Mouse (Mus musculus) lung, embryonic 16.5 days (tissue): ENCODE measurements at regions not wholly inside any gene's neighbourhood (a gene's known extent, or its start where the extent isn't known, plus 50 kb on each side); places are given as distances from the start of the nearest gene placed in this dataset.

Experiments used
- ATAC-seq: fragments of 200-750 bp; cut with Nextera tagmentation; 2 replicates; pipeline ENCODE4 v1.8.0; 2017; ENCODE audit warnings: low read depth, mild to moderate bottlenecking, moderate library complexity
- H3K27ac ChIP-seq: fragments of 300-500 bp; sonication (generic); 2 replicates; pipeline ENCODE4 v1.5.1; 2014; ENCODE audit warnings: mild to moderate bottlenecking, control low read depth, low read length
- H3K27me3 ChIP-seq: fragments of 300-500 bp; sonication (generic); 2 replicates; pipeline ENCODE4 v1.6.1; 2014; ENCODE audit warnings: low read depth, low read length, mixed read lengths; ENCODE audit not compliant: control insufficient read depth, insufficient read depth
- H3K36me3 ChIP-seq: fragments of 300-500 bp; sonication (generic); 2 replicates; pipeline ENCODE4 v1.6.1; 2014; ENCODE audit warnings: low read length; ENCODE audit not compliant: control insufficient read depth, insufficient read depth
- H3K4me1 ChIP-seq: fragments of 300-500 bp; sonication (generic); replicated peaks from 2 replicates; pipeline ENCODE4 v1.6.1; 2014; ENCODE audit warnings: low read length, mixed read lengths; ENCODE audit not compliant: control insufficient read depth, insufficient read depth
- H3K4me2 ChIP-seq: fragments of 300-500 bp; sonication (generic); 2 replicates; pipeline ENCODE4 v1.6.1; 2014; ENCODE audit warnings: low read depth, low read length, control low read depth
- H3K4me3 ChIP-seq: fragments of 300-500 bp; sonication (generic); 2 replicates; pipeline ENCODE4 v1.5.1; 2014; ENCODE audit warnings: mild to moderate bottlenecking, low read length, control low read depth
- H3K9ac ChIP-seq: fragments of 300-500 bp; sonication (generic); 2 replicates; pipeline ENCODE4 v1.6.1; 2014; ENCODE audit warnings: low read length, control low read depth
- H3K9me3 ChIP-seq: fragments of 300-500 bp; sonication (generic); 2 replicates; pipeline ENCODE4 v1.6.1; 2016; ENCODE audit warnings: low read length; ENCODE audit not compliant: control insufficient read depth
- WGBS: fragments of 180-500 bp; shearing (Covaris S2); extraction: QIAGEN DNeasy Blood & Tissue Kit; methylation state at CpG from one replicate; pipeline ENCODE4 v1.1.7; 2014; 5-methylcytosine and 5-hydroxymethylcytosine counted together

GRCm38 (mm10) chr19:30393791-30394190, 155.7 kb downstream of the Dkk1 start:
- Histone ChIP-seq H3K9me3 (no peaks in the 10 kb centered on the region), H3K27ac (no peak overlapping the region), H3K4me2 (no peak overlapping the region), H3K4me1 (no peaks in the 10 kb centered on the region; the same call in 1 of the 2 replicates), H3K4me3 (no peak overlapping the region), H3K27me3 (no peaks in the 10 kb centered on the region), H3K36me3 (no peaks in the 10 kb centered on the region), H3K9ac (no peak overlapping the region)
- ATAC-seq, result no peak
- 34% methylated on average over 5 of the region's 5 CpGs for WGBS

DNA sequence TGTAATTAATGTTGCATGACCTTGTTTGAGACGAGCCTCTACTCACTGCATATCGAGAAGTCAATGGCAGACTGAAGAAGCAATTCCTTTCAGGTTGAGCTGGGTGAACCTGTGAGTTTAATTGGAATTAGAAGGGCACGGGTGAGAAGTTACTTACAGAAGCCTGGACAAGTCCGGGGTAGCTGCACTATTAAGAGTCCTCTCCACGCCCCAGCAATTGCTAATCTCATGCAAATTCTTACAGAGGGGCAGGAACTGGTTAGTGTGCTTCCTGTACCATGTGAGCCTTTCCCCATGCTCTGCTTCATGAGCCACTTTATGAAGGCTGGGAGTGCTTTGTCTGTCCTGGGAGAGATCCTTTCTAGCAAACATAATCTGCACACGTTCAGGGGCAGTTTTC, 142.5 kb downstream of the Dkk1 start:
- H3K27me3 ChIP-seq, result no peaks in the 10 kb centered on the region
- no peaks in the 10 kb centered on the region for H3K9me3 ChIP-seq
- no peak overlapping the region for H3K27ac ChIP-seq
- no peaks in the 10 kb centered on the region for H3K4me1 ChIP-seq
- no peak overlapping the region for H3K4me2 ChIP-seq
- no peak for ATAC-seq
- no peaks in the 10 kb centered on the region for H3K36me3 ChIP-seq
- no peak overlapping the region for H3K4me3 ChIP-seq
- WGBS, result 76% methylated on average over 6 of the region's 6 CpGs
- H3K9ac ChIP-seq, result no peak overlapping the region

- 15% methylated on average over 10 of the region's 10 CpGs for whole genome bisulfite sequencing
- Histone ChIP-seq H3K27ac (no peak overlapping the region), H3K4me3 (no peak overlapping the region), H3K27me3 (no peaks in the 10 kb centered on the region), H3K4me2 (peak overlapping the region; percentile 27; the same call in 1 of the 2 replicates), H3K9me3 (no peaks in the 10 kb centered on the region), H3K9ac (no peak overlapping the region), H3K36me3 (no peaks in the 10 kb centered on the region), H3K4me1 (no peaks in the 10 kb centered on the region)
- ATAC-seq, result no peak
These were observed 129.7 kb downstream of the Dkk1 start for GRCm38 (mm10) chr19:30419556-30420280.

GRCm38 (mm10) chr19:30425627-30426026, 123.8 kb downstream of the Dkk1 start:
- no peak overlapping the region for H3K4me3 ChIP-seq
- no peaks in the 10 kb centered on the region for H3K27me3 ChIP-seq
- no peak for ATAC-seq
- no peak overlapping the region for H3K9ac ChIP-seq
- 75% methylated on average over 2 of the region's 2 CpGs for WGBS
- H3K4me2 ChIP-seq, result no peak overlapping the region
- H3K9me3 ChIP-seq, result no peaks in the 10 kb centered on the region
- no peaks in the 10 kb centered on the region for H3K36me3 ChIP-seq
- H3K27ac ChIP-seq, result no peak overlapping the region
- H3K4me1 ChIP-seq, result no peaks in the 10 kb centered on the region

DNA sequence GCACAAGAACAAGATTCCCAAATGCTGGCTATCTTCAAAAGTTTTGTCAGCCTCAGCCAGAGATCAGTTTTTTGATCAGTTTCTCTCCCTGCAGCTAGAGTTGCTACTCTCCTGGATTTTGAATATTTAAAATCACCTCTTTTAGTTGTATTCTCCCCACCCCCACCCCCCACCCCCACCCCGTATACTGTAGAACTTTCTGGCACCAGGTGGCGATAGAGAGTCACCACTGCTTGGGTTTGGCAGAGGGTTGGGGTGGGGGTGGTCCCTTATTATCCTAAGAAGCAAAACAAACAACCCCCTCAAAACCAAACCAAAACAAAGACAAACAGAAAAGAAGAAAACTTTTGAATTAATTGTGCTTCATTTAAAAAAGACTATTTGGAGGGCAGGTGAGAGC, 122.0 kb downstream of the Dkk1 start:
- no peaks in the 10 kb centered on the region for H3K27me3 ChIP-seq
- no peaks in the 10 kb centered on the region for H3K9me3 ChIP-seq
- H3K27ac ChIP-seq, result no peak overlapping the region
- no peak overlapping the region for H3K4me2 ChIP-seq
- ATAC-seq, result no peak
- 10% methylated on average over 2 of the region's 2 CpGs for WGBS
- H3K4me1 ChIP-seq, result no peaks in the 10 kb centered on the region
- H3K36me3 ChIP-seq, result no peaks in the 10 kb centered on the region
- H3K9ac ChIP-seq, result no peak overlapping the region
- H3K4me3 ChIP-seq, result no peak overlapping the region

DNA sequence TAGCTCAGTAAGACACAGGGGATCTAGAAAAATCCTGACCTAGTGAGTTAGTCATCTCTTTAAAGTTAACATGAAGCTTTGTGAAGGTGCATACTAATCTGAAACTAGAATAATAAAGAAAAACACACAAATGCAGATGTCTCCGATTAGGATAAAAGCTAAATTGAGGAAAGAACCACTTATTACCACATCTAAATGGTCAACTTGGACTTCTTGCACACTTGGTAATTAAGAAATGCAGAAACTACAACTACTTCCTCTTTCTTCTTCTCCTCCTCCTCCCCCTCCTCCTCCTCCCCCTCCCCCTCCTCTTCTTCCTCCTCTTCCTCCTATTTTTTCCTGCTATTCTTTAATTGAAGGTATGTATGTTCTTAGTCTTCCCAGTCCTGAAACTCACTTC, 116.3 kb downstream of the Dkk1 start:
- 95% methylated on average over 1 of the region's 1 CpGs for WGBS
- no peaks in the 10 kb centered on the region for H3K36me3 ChIP-seq
- H3K4me3 ChIP-seq, result no peak overlapping the region
- no peak for ATAC-seq
- no peaks in the 10 kb centered on the region for H3K9me3 ChIP-seq
- no peaks in the 10 kb centered on the region for H3K4me1 ChIP-seq
- no peak overlapping the region for H3K9ac ChIP-seq
- no peak overlapping the region for H3K4me2 ChIP-seq
- no peak overlapping the region for H3K27ac ChIP-seq
- H3K27me3 ChIP-seq, result no peaks in the 10 kb centered on the region

DNA sequence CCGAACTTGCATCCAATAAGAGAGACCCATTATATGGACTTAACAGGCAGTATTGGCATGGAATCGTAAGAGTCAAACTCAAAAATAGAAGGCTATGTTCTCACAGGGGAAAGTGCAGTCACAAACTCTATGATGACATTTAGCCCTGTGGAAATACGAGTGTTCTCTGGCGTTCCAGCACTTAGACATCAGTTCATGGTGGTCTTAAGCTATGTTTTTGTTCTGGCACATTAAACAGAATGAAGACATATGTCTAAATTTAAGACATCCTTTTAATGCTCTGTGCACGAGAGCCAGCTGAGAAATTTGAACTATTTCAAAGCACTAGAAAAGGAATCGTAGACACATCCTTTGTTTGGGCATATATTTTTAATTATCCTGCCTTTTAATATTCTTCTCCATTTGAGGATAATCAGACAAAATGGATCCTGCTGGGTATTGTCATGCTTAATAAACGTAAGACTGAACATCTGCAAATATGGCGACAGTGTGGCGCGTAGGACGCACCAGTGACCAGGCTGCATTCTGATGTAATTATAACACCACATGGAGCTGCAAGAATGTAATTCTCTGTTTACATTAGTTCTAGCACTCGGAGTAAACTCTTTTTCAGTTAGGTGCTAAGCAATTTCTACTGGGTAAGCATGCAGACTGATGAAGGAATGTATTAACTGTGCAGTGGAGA, 114.3 kb downstream of the Dkk1 start:
- Histone ChIP-seq H3K9ac (no peak overlapping the region), H3K27me3 (no peaks in the 10 kb centered on the region), H3K4me3 (no peak overlapping the region), H3K4me1 (no peaks in the 10 kb centered on the region), H3K36me3 (no peaks in the 10 kb centered on the region), H3K27ac (no peak overlapping the region), H3K4me2 (no peak overlapping the region), H3K9me3 (no peaks in the 10 kb centered on the region)
- 67% methylated on average over 12 of the region's 12 CpGs for WGBS
- ATAC-seq, result no peak

DNA sequence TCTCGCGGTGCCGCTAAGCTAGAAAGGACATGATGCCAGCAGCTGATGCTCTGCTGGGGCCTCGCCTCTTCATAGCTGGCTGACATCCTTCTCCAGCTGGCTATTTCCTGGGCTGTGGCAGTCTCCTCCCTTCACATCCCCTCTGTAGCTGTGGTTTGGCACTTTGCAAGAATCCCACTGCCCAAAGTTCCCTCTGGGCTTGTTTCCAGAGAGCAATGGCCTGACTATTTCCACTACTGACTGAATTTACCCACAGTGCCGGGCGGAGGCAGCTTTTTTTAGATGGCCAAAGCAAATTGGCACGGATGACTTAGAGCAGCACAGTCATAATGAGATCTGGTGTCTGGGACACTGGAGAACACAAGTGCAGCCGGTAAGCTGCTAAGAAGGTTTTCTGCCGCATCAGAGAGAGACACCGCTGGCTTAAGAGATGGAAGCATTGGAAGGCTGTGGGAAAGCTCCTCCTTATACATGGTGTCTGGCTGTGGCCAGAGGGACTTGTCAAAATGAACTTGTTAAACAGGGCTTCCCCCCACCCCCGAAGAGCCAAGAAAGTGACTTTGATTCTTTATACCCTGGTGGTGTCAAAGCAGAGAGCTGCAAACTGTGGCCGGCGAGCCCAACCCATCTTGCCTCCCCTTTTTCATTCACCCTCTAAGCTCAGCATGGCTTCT, 98.5 kb downstream of the Dkk1 start:
- Histone ChIP-seq H3K4me1 (no peaks in the 10 kb centered on the region), H3K36me3 (no peaks in the 10 kb centered on the region), H3K4me2 (no peak overlapping the region), H3K4me3 (no peak overlapping the region), H3K9me3 (no peaks in the 10 kb centered on the region), H3K27ac (no peak overlapping the region), H3K9ac (no peak overlapping the region), H3K27me3 (no peaks in the 10 kb centered on the region)
- ATAC-seq, result peak; percentile 54; the same call in 1 of the 2 replicates
- WGBS, result 75% methylated on average over 13 of the region's 13 CpGs

GRCm38 (mm10) chr19:30451543-30451920, 97.9 kb downstream of the Dkk1 start:
- Histone ChIP-seq H3K4me3 (no peak overlapping the region), H3K4me1 (no peaks in the 10 kb centered on the region), H3K27ac (no peak overlapping the region), H3K9me3 (no peaks in the 10 kb centered on the region), H3K36me3 (no peaks in the 10 kb centered on the region), H3K27me3 (no peaks in the 10 kb centered on the region), H3K4me2 (no peak overlapping the region), H3K9ac (no peak overlapping the region)
- ATAC-seq, result no peak
- 63% methylated on average over 8 of the region's 8 CpGs for whole genome bisulfite sequencing
